Mouse (Mus musculus) spleen, embryonic (tissue): ENCODE data around the gene Gpam.

Experiments
- CTCF ChIA-PET: fragments of 350-600 bp; sonication (Branson Sonifier 250); formaldehyde crosslinking; loops from one replicate; lab custom pipeline; 2022; lab: Charles Lee

The Gpam gene

GRCm38 (mm10) chr19:55061951-55062350 is 65.1 kb downstream of the Gpam start:
- CTCF ChIA-PET = no interaction called here

GRCm38 (mm10) chr19:55061447-55061901 is 65.6 kb downstream of the Gpam start:
- CTCF ChIA-PET = no interaction called here

- CTCF ChIA-PET = no interaction called here
Measured at GRCm38 (mm10) chr19:55060964-55061363, 66.1 kb downstream of the Gpam start.

- CTCF ChIA-PET = no interaction called here
Measured at GRCm38 (mm10) chr19:55057483-55057882, 69.6 kb downstream of the Gpam start.

GRCm38 (mm10) chr19:55055634-55056269 is 71.3 kb downstream of the Gpam start:
- CTCF ChIA-PET = no interaction called here

- CTCF ChIA-PET = no interaction called here
Measured at GRCm38 (mm10) chr19:55053163-55053562, 73.9 kb downstream of the Gpam start.

- CTCF ChIA-PET = no interaction called here
Measured at GRCm38 (mm10) chr19:55037406-55037805, 89.6 kb downstream of the Gpam start.

- CTCF ChIA-PET = no interaction called here
Measured at GRCm38 (mm10) chr19:55018872-55019271, 108.2 kb downstream of the Gpam start.
